ENCODE assay signal across 9 mouse cellular contexts in genomic region chr12:80273020-80273686, GRCm38 (mm10). TPM values are rescaled to one million over a fixed set of nuclear protein-coding genes. Genes with fewer than 3 reads are reported as not detected.
A peak's percentile ranks its signal among the peaks of the same experiment; 100 is the strongest.
DNase-seq lines count a peak whose midpoint lies in the region; ATAC-seq and TF ChIP-seq lines count a peak whose summit lies in the region.
"Had no signal": no experiment of that assay in that cellular context is flagged by ENCODE, and none has a peak within 500 bp of the region (broad histone marks: within the 10 kb centered on the region; RNA-seq: fewer than 3 reads in every experiment).

No protein-coding gene starts in this region.

- no peak overlapping the region for H3K9ac ChIP-seq in ES-E14 (ENCODE audit: insufficient read depth, low read depth, low read length, poor library complexity, severe bottlenecking)
- H3K9ac ChIP-seq in embryonic facial prominence, embryonic 13.5 days: no peak overlapping the region
- H3K9ac ChIP-seq in limb, embryonic 15.5 days: no peak overlapping the region
- peak overlapping the region; percentile 20 for H3K9ac ChIP-seq in midbrain, embryonic 16.5 days (ENCODE audit: low read depth, low read length)

- no peaks in the 10 kb centered on the region for H3K27me3 ChIP-seq in embryonic facial prominence, embryonic 13.5 days
- no peaks in the 10 kb centered on the region; the same call in 1 of the 2 replicates for H3K27me3 ChIP-seq in kidney, adult 2 months (replicated peaks; ENCODE audit: control insufficient read depth, insufficient read depth, low read length)
- no peaks in the 10 kb centered on the region for H3K27me3 ChIP-seq in limb, embryonic 15.5 days
- no peaks in the 10 kb centered on the region for H3K27me3 ChIP-seq in midbrain, embryonic 16.5 days (ENCODE audit: control insufficient read depth, insufficient read depth, low read depth, low read length)

- no peaks in the 10 kb centered on the region for H3K36me3 ChIP-seq in ES-E14 (ENCODE audit: control insufficient read depth, insufficient read depth, low read length, poor library complexity, severe bottlenecking)
- H3K36me3 ChIP-seq in embryonic facial prominence, embryonic 13.5 days: no peaks in the 10 kb centered on the region
- no peaks in the 10 kb centered on the region for H3K36me3 ChIP-seq in kidney, adult 2 months (ENCODE audit: control insufficient read depth, insufficient read depth, low read length)
- no peaks in the 10 kb centered on the region for H3K36me3 ChIP-seq in limb, embryonic 15.5 days
- no peaks in the 10 kb centered on the region for H3K36me3 ChIP-seq in midbrain, embryonic 16.5 days (ENCODE audit: control insufficient read depth, insufficient read depth, low read length)

- in situ Hi-C loops in ES-E14 (cut with MboI; ENCODE audit: low sequenced_read_pairs in 2 of 2, unreplicated experiment in 2 of 2): no loop called here

- no peak for TF ChIP-seq CTCF in kidney, adult 2 months (conservative IDR thresholded peaks at IDR 0.05; ENCODE audit: insufficient read depth, insufficient read length, low read depth, low read length)

- ATAC-seq in embryonic facial prominence, embryonic 13.5 days (ENCODE audit: insufficient number of reproducible peaks, insufficient read depth, low FRiP score, low TSS enrichment, low read depth): peak; percentile 65; the same call in 1 of the 2 replicates
- ATAC-seq in limb, embryonic 15.5 days (ENCODE audit: insufficient number of reproducible peaks, low FRiP score, low TSS enrichment, low read depth): no peak
- peak; percentile 82 for ATAC-seq in midbrain, embryonic 16.5 days
- ATAC-seq in megakaryocyte progenitor cell, adult 5-6 weeks (replicated peaks; ENCODE audit: poor library complexity): no peak

- TF ChIP-seq POLR2A in kidney, adult 2 months (IDR thresholded peaks at IDR 0.05; ENCODE audit: low read depth, low read length): no peak

- H3K4me3 ChIP-seq in ES-E14 (ENCODE audit: insufficient read depth in 1 of 2, low read depth in 1 of 2, low read length in 2 of 2, poor library complexity in 1 of 2, severe bottlenecking in 1 of 2): peak overlapping the region; percentile 16 to 35; a peak in 3 of 4 replicates
- 0 out of 2 replicates have a peak overlapping the region, but pooled peaks have one; percentile 14 for H3K4me3 ChIP-seq in embryonic facial prominence, embryonic 13.5 days
- no peak overlapping the region for H3K4me3 ChIP-seq in kidney, adult 2 months (ENCODE audit: insufficient read depth, low read depth, low read length)
- H3K4me3 ChIP-seq in limb, embryonic 15.5 days: peak overlapping the region; percentile 13; the same call in 1 of the 2 replicates
- peak overlapping the region; percentile 26 for H3K4me3 ChIP-seq in midbrain, embryonic 16.5 days (ENCODE audit: low read depth, low read length)
- H3K4me3 ChIP-seq: myocyte had no signal

- H3K9me3 ChIP-seq in ES-E14 (ENCODE audit: control insufficient read depth, insufficient read depth, low read depth, low read length): no peaks in the 10 kb centered on the region
- no peaks in the 10 kb centered on the region for H3K9me3 ChIP-seq in embryonic facial prominence, embryonic 13.5 days
- no peaks in the 10 kb centered on the region for H3K9me3 ChIP-seq in limb, embryonic 15.5 days
- H3K9me3 ChIP-seq in midbrain, embryonic 16.5 days (replicated peaks; ENCODE audit: control insufficient read depth, low read length, poor library complexity, severe bottlenecking): no peaks in the 10 kb centered on the region

- peak overlapping the region; percentile 45 for H3K4me2 ChIP-seq in embryonic facial prominence, embryonic 13.5 days
- peak overlapping the region; percentile 10 for H3K4me2 ChIP-seq in limb, embryonic 15.5 days
- peak overlapping the region; percentile 56 for H3K4me2 ChIP-seq in midbrain, embryonic 16.5 days (ENCODE audit: low read length)

- peak; percentile 79 for DNase-seq in CD4-positive, CD25-positive, alpha-beta regulatory T cell, adult 2 months (ENCODE audit: low read depth, low spot score)
- DNase-seq in ES-E14 (ENCODE audit: low read depth, low spot score): peak; percentile 94
- peak; percentile 81 for DNase-seq in kidney, adult 2 months
- DNase-seq in yolk sac, embryonic 10.5 days (ENCODE audit: low spot score): peak; percentile 80

- whole genome bisulfite sequencing in embryonic facial prominence, embryonic 13.5 days: 15% methylated on average over 10 of the region's 10 CpGs
- WGBS in kidney, adult 2 months: 34% methylated on average over 10 of the region's 10 CpGs
- 18% methylated on average over 10 of the region's 10 CpGs for WGBS in limb, embryonic 15.5 days
- WGBS in midbrain, embryonic 16.5 days: 14% methylated on average over 10 of the region's 10 CpGs

- H3K4me1 ChIP-seq in ES-E14 (ENCODE audit: control insufficient read depth in 2 of 2, insufficient read depth in 2 of 2, low read length in 2 of 2, poor library complexity in 1 of 2): peaks cover 8 to 17% of the 10 kb centered on the region in 2 experiments
- peaks cover 18% of the 10 kb centered on the region; the same call in 1 of the 2 replicates for H3K4me1 ChIP-seq in embryonic facial prominence, embryonic 13.5 days
- no peaks in the 10 kb centered on the region for H3K4me1 ChIP-seq in kidney, adult 2 months (ENCODE audit: control insufficient read depth, insufficient read depth, low read length)
- H3K4me1 ChIP-seq in limb, embryonic 15.5 days: peaks cover 8% of the 10 kb centered on the region; the same call in 1 of the 2 replicates
- peaks cover 5% of the 10 kb centered on the region for H3K4me1 ChIP-seq in midbrain, embryonic 16.5 days (ENCODE audit: control insufficient read depth, insufficient read depth, low read length)

- H3K27ac ChIP-seq in ES-E14 (ENCODE audit: insufficient read depth, low read depth, low read length, poor library complexity, severe bottlenecking): 0 out of 2 replicates have a peak overlapping the region, but pooled peaks have one; percentile 34
- H3K27ac ChIP-seq in embryonic facial prominence, embryonic 13.5 days: peak overlapping the region; percentile 62; the same call in 1 of the 2 replicates
- no peak overlapping the region; the same call in 1 of the 2 replicates for H3K27ac ChIP-seq in kidney, adult 2 months (ENCODE audit: insufficient read depth, low read depth, low read length)
- H3K27ac ChIP-seq in limb, embryonic 15.5 days: no peak overlapping the region
- H3K27ac ChIP-seq in midbrain, embryonic 16.5 days (ENCODE audit: low read length): 0 out of 2 replicates have a peak overlapping the region, but pooled peaks have one; percentile 4

TF ChIP-seq in ES-E14, 5 proteins besides CTCF, POLR2A, EP300 and RAD21:
- TF ChIP-seq CHD2 (IDR thresholded peaks at IDR 0.05; ENCODE audit: low read depth, low read length): peak; percentile 78; the same call in 1 of the 2 replicates
- no peak for TF ChIP-seq MAFK (IDR thresholded peaks at IDR 0.05; ENCODE audit: insufficient read depth, low read depth, low read length)

RNA-seq across cellular contexts. Expression of gene Actn1, which starts 13.0 kb away (rescaled TPM):
- 235 and 255 TPM in 2 replicates for total RNA-seq in ES-E14 (2012; rRNA removed)
- 37.5 and 39.4 TPM in 2 replicates for polyA plus RNA-seq in embryonic facial prominence, embryonic 13.5 days (2015; fragmentation: Nextera tagmentation; extraction: Ambion mirVana)
- 31.3 and 32.6 TPM in 2 replicates for polyA plus RNA-seq in kidney, adult 2 months (2012; rRNA removed)
- polyA plus RNA-seq in limb, embryonic 15.5 days (2015; fragmentation: Nextera tagmentation; extraction: Ambion mirVana): 25.5 and 29.4 TPM in 2 replicates
- 6.3 and 6.6 TPM in 2 replicates for polyA plus RNA-seq in midbrain, embryonic 16.5 days (2015; fragmentation: Nextera tagmentation; extraction: Ambion mirVana)
- 14.8 and 17.2 TPM in 2 replicates for total RNA-seq in megakaryocyte progenitor cell, adult 5-6 weeks (2015)
- 17.8 and 19.4 TPM in 2 replicates for total RNA-seq in megakaryocyte progenitor cell, adult 5-6 weeks (2017)

Comparison
In these comparisons a context has a peak if more than half of its experiments do, and no peak if none do; other contexts are left out.
1. H3K27ac ChIP-seq: peak in ES-E14 (single experiment), embryonic facial prominence, embryonic 13.5 days (single experiment) and midbrain, embryonic 16.5 days (single experiment); none in kidney, adult 2 months (single experiment) and limb, embryonic 15.5 days (single experiment).
2. ATAC-seq: peak in embryonic facial prominence, embryonic 13.5 days (single experiment) and midbrain, embryonic 16.5 days (single experiment); none in limb, embryonic 15.5 days (single experiment) and megakaryocyte progenitor cell, adult 5-6 weeks (single experiment).
3. Peak in every context shown above with its lines, with median percentiles within 50 percentile points of each other: DNase-seq and H3K4me2 ChIP-seq.